In genomic region chr1:93272409-93272821, GRCm38 (mm10) we compare ENCODE assay signal across 8 mouse cellular contexts. TPM values are rescaled to one million over a fixed set of nuclear protein-coding genes. Genes with fewer than 3 reads are reported as not detected.
DNase-seq lines count a peak whose midpoint lies in the region; ATAC-seq lines count a peak whose summit lies in the region.

No protein-coding gene starts in this region.

- H3K4me1 ChIP-seq in forebrain, embryonic 11.5 days (replicated peaks; ENCODE audit: control insufficient read depth, insufficient read depth, low read length), result no peaks in the 10 kb centered on the region
- no peaks in the 10 kb centered on the region for H3K4me1 ChIP-seq in limb, embryonic 11.5 days (ENCODE audit: control insufficient read depth, insufficient read depth, low read length)
- no peaks in the 10 kb centered on the region for H3K4me1 ChIP-seq in neural tube, embryonic 14.5 days (ENCODE audit: control insufficient read depth, insufficient read depth, low read length)

- no peak overlapping the region for H3K9ac ChIP-seq in forebrain, embryonic 11.5 days (ENCODE audit: low read length)
- no peak overlapping the region for H3K9ac ChIP-seq in limb, embryonic 11.5 days (ENCODE audit: low read length)
- no peak overlapping the region for H3K9ac ChIP-seq in neural tube, embryonic 14.5 days (replicated peaks; ENCODE audit: low read depth, low read length)

- H3K27ac ChIP-seq in forebrain, embryonic 11.5 days (ENCODE audit: low read depth, low read length), result no peak overlapping the region
- H3K27ac ChIP-seq in limb, embryonic 11.5 days (replicated peaks; ENCODE audit: low read depth, low read length), result no peak overlapping the region
- no peak overlapping the region for H3K27ac ChIP-seq in neural tube, embryonic 14.5 days (ENCODE audit: low read depth, low read length)

- intact Hi-C loops in heart, postnatal 36 days (cut with DNase I), result no loop called here

- no peak overlapping the region for H3K4me3 ChIP-seq in forebrain, embryonic 11.5 days (ENCODE audit: low read depth, low read length)
- H3K4me3 ChIP-seq in limb, embryonic 11.5 days (ENCODE audit: low read depth, low read length), result no peak overlapping the region
- H3K4me3 ChIP-seq in neural tube, embryonic 14.5 days (ENCODE audit: low read depth, low read length), result peak overlapping the region; percentile 2; the same call in 1 of the 2 replicates

- no peaks in the 10 kb centered on the region for H3K36me3 ChIP-seq in forebrain, embryonic 11.5 days (ENCODE audit: control insufficient read depth, insufficient read depth, low read length)
- no peaks in the 10 kb centered on the region; the same call in 1 of the 2 replicates for H3K36me3 ChIP-seq in limb, embryonic 11.5 days (ENCODE audit: control insufficient read depth, insufficient read depth, low read length)
- no peaks in the 10 kb centered on the region for H3K36me3 ChIP-seq in neural tube, embryonic 14.5 days (ENCODE audit: control insufficient read depth, insufficient read depth, low read length)

- no peaks in the 10 kb centered on the region for H3K9me3 ChIP-seq in forebrain, embryonic 11.5 days (ENCODE audit: control insufficient read depth, low read length)
- no peaks in the 10 kb centered on the region for H3K9me3 ChIP-seq in limb, embryonic 11.5 days (ENCODE audit: control insufficient read depth, low read length)
- no peaks in the 10 kb centered on the region for H3K9me3 ChIP-seq in neural tube, embryonic 14.5 days (ENCODE audit: control insufficient read depth, low read length)

- peak overlapping the region; percentile 8; the same call in 1 of the 2 replicates for H3K4me2 ChIP-seq in forebrain, embryonic 11.5 days (ENCODE audit: low read depth, low read length, severe bottlenecking)
- H3K4me2 ChIP-seq in limb, embryonic 11.5 days (ENCODE audit: low read depth, severe bottlenecking), result no peak overlapping the region
- H3K4me2 ChIP-seq in neural tube, embryonic 14.5 days (ENCODE audit: low read depth, low read length), result peak overlapping the region; percentile 17; the same call in 1 of the 2 replicates

- 0 out of 2 replicates have a peak, but pooled peaks have one; percentile 15 for ATAC-seq in forebrain, embryonic 11.5 days (replicated peaks; ENCODE audit: low FRiP score)
- peak; percentile 65; the same call in 1 of the 2 replicates for ATAC-seq in limb, embryonic 11.5 days (ENCODE audit: insufficient number of reproducible peaks, low FRiP score, low TSS enrichment, low read depth)
- ATAC-seq in neural tube, embryonic 14.5 days (ENCODE audit: low read depth), result peak; percentile 51; the same call in 1 of the 2 replicates
- ATAC-seq in erythroblast, adult 5-6 weeks (replicated peaks; ENCODE audit: low FRiP score, poor library complexity, severe bottlenecking), result no peak

- under 1% methylated on average over 16 of the region's 16 CpGs for WGBS in forebrain, embryonic 11.5 days
- 2% methylated on average over 16 of the region's 16 CpGs for WGBS in limb, embryonic 11.5 days
- 2% methylated on average over 16 of the region's 16 CpGs for WGBS in neural tube, embryonic 14.5 days

- H3K27me3 ChIP-seq in forebrain, embryonic 11.5 days (ENCODE audit: control insufficient read depth, insufficient read depth, low read length), result no peaks in the 10 kb centered on the region
- no peaks in the 10 kb centered on the region for H3K27me3 ChIP-seq in limb, embryonic 11.5 days (ENCODE audit: control insufficient read depth, insufficient read depth, low read length)
- H3K27me3 ChIP-seq in neural tube, embryonic 14.5 days (ENCODE audit: control insufficient read depth, insufficient read depth, low read length), result no peaks in the 10 kb centered on the region

- peak; percentile 19 to 22 for DNase-seq in heart, postnatal 36 days
- no peak for DNase-seq in heart, adult 8-10 months (ENCODE audit: low spot score)
- peak; percentile 13 for DNase-seq in MEL-GATA-1-ER (ENCODE audit: extremely low read depth, low read depth)
- DNase-seq in forebrain, embryonic 11.5 days (ENCODE audit: low spot score), result peak; percentile 78
- peak; percentile 78 for DNase-seq in limb, embryonic 11.5 days (ENCODE audit: low spot score)
- no peak for DNase-seq in right cerebral cortex, postnatal 14 days

RNA-seq across cellular contexts. Expression of gene Mterf4, which starts 33.3 kb away (rescaled TPM):
- total RNA-seq in heart, postnatal 36 days (2021), result 10 to 100 TPM; 14.5 TPM
- 10 to 100 TPM; 13.8 to 17.4 (median 14.7) TPM for total RNA-seq in heart, adult 8-10 months (2022)
- 31.0 and 37.8 TPM in 2 replicates for polyA plus RNA-seq in forebrain, embryonic 11.5 days (2014; fragmentation: Nextera tagmentation; extraction: Ambion mirVana)
- 37.7 and 38.0 TPM in 2 replicates for polyA plus RNA-seq in limb, embryonic 11.5 days (2014; fragmentation: Nextera tagmentation; extraction: Ambion mirVana)
- 31.2 and 31.6 TPM in 2 replicates for polyA plus RNA-seq in neural tube, embryonic 14.5 days (2014; fragmentation: Nextera tagmentation; extraction: Ambion mirVana)
- total RNA-seq in erythroblast, adult 5-6 weeks (2015; ENCODE audit: low replicate concordance), result 7.5 and 8.4 TPM in 2 replicates
- 2.3 and 11.3 TPM in 2 replicates for total RNA-seq in erythroblast, adult 5-6 weeks (2017; ENCODE audit: low replicate concordance)

RNA-seq across cellular contexts. Expression of gene Sned1, which starts 36.8 kb away (rescaled TPM):
- total RNA-seq in heart, postnatal 36 days (2021), result 10 to 100 TPM in 1 of 2 experiments, 1 to 10 TPM in 1; 9.6 to 12.8 TPM
- total RNA-seq in heart, adult 8-10 months (2022), result 10 to 100 TPM in 1 of 4 experiments, 1 to 10 TPM in 3; 5.7 to 12.3 (median 7.2) TPM
- 2.2 and 3.2 TPM in 2 replicates for polyA plus RNA-seq in forebrain, embryonic 11.5 days (2014; fragmentation: Nextera tagmentation; extraction: Ambion mirVana)
- polyA plus RNA-seq in limb, embryonic 11.5 days (2014; fragmentation: Nextera tagmentation; extraction: Ambion mirVana), result 15.0 and 17.5 TPM in 2 replicates
- polyA plus RNA-seq in neural tube, embryonic 14.5 days (2014; fragmentation: Nextera tagmentation; extraction: Ambion mirVana), result 2.8 and 9.6 TPM in 2 replicates
- total RNA-seq in erythroblast, adult 5-6 weeks (2015; ENCODE audit: low replicate concordance), result 0.63 and 1.7 TPM in 2 replicates
- 0.09 TPM in 1 of 2 replicates, not detected in the other for total RNA-seq in erythroblast, adult 5-6 weeks (2017; ENCODE audit: low replicate concordance)

Comparison
In these comparisons a context has a peak if more than half of its experiments do, and no peak if none do; other contexts are left out.
1. DNase-seq: peak in heart, postnatal 36 days (2 of 2), MEL-GATA-1-ER (single experiment), forebrain, embryonic 11.5 days (single experiment) and limb, embryonic 11.5 days (single experiment); none in heart, adult 8-10 months (single experiment) and right cerebral cortex, postnatal 14 days (single experiment).